Mouse (Mus musculus) forebrain, embryonic 14.5 days (tissue): ENCODE measurements around the gene Mlip. TPM values are rescaled to one million over a fixed set of nuclear protein-coding genes. Genes with fewer than 3 reads are reported as not detected.
"Not testable (repeated sequence)": the region's sequence is repeated elsewhere in the genome, so short reads cannot be mapped to it uniquely, and the experiment has no call there.

Source experiments
- ATAC-seq: fragments of 200-750 bp; cut with Nextera tagmentation; 2 replicates; pipeline ENCODE4 v1.8.0; 2017; ENCODE audit warnings: mild to moderate bottlenecking, moderate library complexity
- DNase-seq: peaks from one replicate; pipeline ENCODE4 v3.0.0-alpha.2; 2015; ENCODE audit warnings: low spot score
- H3K27ac ChIP-seq: fragments of 300-500 bp; sonication (generic); 2 replicates; pipeline ENCODE4 v1.5.1; 2014; ENCODE audit warnings: low read depth, mild to moderate bottlenecking, control low read depth, low read length, moderate library complexity
- H3K27me3 ChIP-seq: fragments of 300-500 bp; sonication (generic); replicated peaks from 2 replicates; pipeline ENCODE4 v1.6.1; 2014; ENCODE audit warnings: low read length, control low read depth, mixed read lengths; ENCODE audit not compliant: control insufficient read depth, insufficient read depth
- H3K36me3 ChIP-seq: fragments of 300-500 bp; sonication (generic); 2 replicates; pipeline ENCODE4 v1.6.1; 2014; ENCODE audit warnings: low read length, control low read depth; ENCODE audit not compliant: control insufficient read depth, insufficient read depth
- H3K4me1 ChIP-seq: fragments of 300-500 bp; sonication (generic); 2 replicates; pipeline ENCODE4 v1.6.1; 2014; ENCODE audit warnings: antibody characterized with exemption, low read length, control low read depth; ENCODE audit not compliant: control insufficient read depth, insufficient read depth
- H3K4me2 ChIP-seq: fragments of 300-500 bp; sonication (generic); 2 replicates; pipeline ENCODE4 v1.6.1; 2014; ENCODE audit warnings: mild to moderate bottlenecking, control low read depth, low read length
- H3K4me3 ChIP-seq: fragments of 300-500 bp; sonication (generic); 2 replicates; pipeline ENCODE4 v1.5.1; 2014; ENCODE audit warnings: low read depth, low read length, control low read depth
- H3K9ac ChIP-seq: fragments of 300-500 bp; sonication (generic); 2 replicates; pipeline ENCODE4 v1.6.1; 2014; ENCODE audit warnings: mild to moderate bottlenecking, low read length, control low read depth, moderate library complexity
- H3K9me3 ChIP-seq: fragments of 300-500 bp; sonication (generic); replicated peaks from 2 replicates; pipeline ENCODE4 v1.6.1; 2016; ENCODE audit warnings: low read length, control low read depth, mixed read lengths; ENCODE audit not compliant: control insufficient read depth
- WGBS: fragments of 180-500 bp; shearing (Covaris S2); extraction: QIAGEN DNeasy Blood & Tissue Kit; methylation state at CpG from one replicate; pipeline ENCODE4 v1.1.7; 2014; 5-methylcytosine and 5-hydroxymethylcytosine counted together
- polyA plus RNA-seq: library from polyadenylated mRNA; unstranded; fragments of >200 nt; fragmentation: Nextera tagmentation; extraction: Ambion mirVana; gene quantifications from 2 replicates; pipeline ENCODE4 v1.2.1, GENCODE M21; 2014

Mlip gene
- polyA plus RNA-seq, 1 experiment from 2014 or later = 1.3 TPM

DNA sequence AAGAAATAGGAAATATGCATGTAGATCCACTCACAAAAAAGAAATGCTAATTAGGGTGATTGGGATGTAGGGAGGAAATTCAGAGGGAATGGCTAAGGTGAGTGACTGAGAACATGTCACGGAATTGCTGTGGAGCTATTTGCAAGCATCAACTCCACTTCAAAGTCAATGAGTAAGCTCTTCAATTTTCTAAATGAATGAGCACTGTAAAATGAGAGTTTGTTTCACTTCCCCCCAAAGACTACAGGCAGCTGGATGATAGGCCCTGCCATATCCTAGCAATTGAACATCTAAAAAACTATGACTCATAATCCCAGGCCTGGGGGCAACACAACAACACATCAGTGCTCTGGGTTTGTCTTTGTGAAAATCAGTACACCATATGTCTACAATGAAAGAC lies 233.0 kb downstream of the Mlip start:
- no peak overlapping the region for H3K9ac ChIP-seq
- H3K9me3 ChIP-seq = no peaks in the 10 kb centered on the region
- no peak overlapping the region for H3K27ac ChIP-seq
- WGBS = 91% methylated on average over 1 of the region's 1 CpGs
- no peak overlapping the region for H3K4me3 ChIP-seq
- H3K36me3 ChIP-seq = no peaks in the 10 kb centered on the region
- no peak overlapping the region for H3K4me2 ChIP-seq
- H3K27me3 ChIP-seq = no peaks in the 10 kb centered on the region
- no peaks in the 10 kb centered on the region for H3K4me1 ChIP-seq
- ATAC-seq (no peak), DNase-seq (no peak)

DNA sequence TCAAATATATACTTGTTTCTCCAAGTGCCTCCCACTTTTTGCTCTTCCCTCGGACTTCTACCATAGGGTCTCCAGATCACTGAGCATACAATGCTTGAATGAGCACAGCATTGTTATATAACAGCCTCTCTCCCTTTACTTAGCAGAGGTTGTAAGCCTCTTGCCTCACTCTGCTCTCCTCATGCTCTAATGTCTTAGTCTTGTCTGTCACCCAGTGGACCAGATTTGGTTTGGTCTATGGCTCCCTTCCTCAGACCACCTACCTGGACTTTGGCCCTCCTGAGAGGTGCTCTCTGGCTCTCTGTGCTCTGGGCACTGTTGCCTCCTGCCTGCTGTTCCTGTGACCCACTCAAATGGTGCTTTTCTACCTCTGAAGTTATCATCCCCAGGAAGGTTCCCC lies 255.9 kb downstream of the Mlip start:
- no peaks in the 10 kb centered on the region for H3K36me3 ChIP-seq
- no peak overlapping the region for H3K4me2 ChIP-seq
- no peaks in the 10 kb centered on the region for H3K9me3 ChIP-seq
- H3K4me1 ChIP-seq = no peaks in the 10 kb centered on the region
- no peak overlapping the region for H3K9ac ChIP-seq
- DNase-seq (no peak), ATAC-seq (no peak)
- 62% methylated on average over 1 of the region's 1 CpGs for WGBS
- H3K4me3 ChIP-seq = no peak overlapping the region
- H3K27ac ChIP-seq = no peak overlapping the region
- H3K27me3 ChIP-seq = no peaks in the 10 kb centered on the region

DNA sequence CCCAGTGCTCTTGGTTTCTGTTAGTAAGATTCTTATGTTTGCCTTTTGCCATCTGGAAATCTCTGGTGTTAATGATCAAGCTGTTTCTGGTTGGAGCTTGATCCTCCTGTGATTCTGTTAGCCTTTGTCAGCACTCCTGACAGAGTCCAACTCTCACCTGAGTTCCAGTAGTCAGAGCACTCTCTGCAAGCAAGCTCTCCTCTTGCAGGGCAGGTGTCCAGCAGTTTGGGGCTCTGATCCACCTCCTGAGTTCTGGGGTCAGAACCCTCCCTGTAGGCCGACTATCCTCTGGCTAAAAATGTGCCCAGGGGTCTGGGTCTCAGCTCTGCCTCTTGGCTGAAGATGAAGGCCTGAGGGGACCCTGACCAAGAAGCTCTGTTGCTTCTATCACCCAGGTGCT lies 269.5 kb downstream of the Mlip start:
- not testable (repeated sequence) for DNase-seq, H3K9me3 ChIP-seq, H3K4me2 ChIP-seq, H3K27ac ChIP-seq, H3K9ac ChIP-seq, H3K36me3 ChIP-seq, H3K4me1 ChIP-seq, H3K4me3 ChIP-seq, H3K27me3 ChIP-seq, ATAC-seq
- 81% methylated on average over 1 of the region's 1 CpGs for WGBS

DNA sequence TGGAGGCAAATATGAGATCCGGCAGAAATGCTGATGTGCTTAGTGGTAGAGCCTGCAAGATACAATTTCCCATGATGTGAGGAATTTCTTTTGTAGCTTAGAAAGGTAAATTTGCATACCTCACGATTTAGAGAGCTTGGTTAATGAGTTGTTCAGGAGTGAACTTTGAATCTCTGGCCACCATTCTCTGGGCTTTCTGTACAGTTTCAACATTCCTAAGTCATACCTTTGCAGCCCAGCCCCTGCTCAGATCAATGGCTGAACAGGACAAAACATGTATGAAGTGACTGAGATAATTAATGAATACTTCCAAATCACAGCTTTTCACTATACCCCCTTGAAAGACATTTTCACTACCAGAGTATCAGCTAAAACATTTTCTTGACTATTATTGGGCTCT lies 281.1 kb downstream of the Mlip start:
- 77% methylated on average over 2 of the region's 2 CpGs for WGBS
- H3K9me3 ChIP-seq = no peaks in the 10 kb centered on the region
- no peak overlapping the region for H3K4me3 ChIP-seq

DNA sequence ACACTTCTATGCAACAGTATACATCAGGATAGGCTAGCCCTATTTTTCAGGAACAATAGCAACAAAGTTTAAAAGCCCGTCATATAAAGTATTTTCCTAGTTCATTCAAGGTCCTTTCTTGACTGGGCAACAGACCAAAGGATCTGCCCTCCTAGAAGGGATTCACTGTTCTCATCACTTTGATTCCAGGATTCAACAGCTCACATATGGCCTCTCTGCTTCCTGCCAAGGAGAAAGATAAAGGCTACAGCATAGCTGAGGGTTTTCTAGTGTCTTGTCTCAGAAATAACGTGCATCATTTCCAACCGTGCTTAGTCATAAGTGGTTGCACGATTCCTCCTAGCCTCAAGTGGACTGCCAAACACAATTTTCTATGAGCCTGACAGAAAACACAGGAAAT lies 296.2 kb downstream of the Mlip start:
- no peaks in the 10 kb centered on the region for H3K9me3 ChIP-seq
- no peaks in the 10 kb centered on the region for H3K36me3 ChIP-seq
- no peaks in the 10 kb centered on the region for H3K4me1 ChIP-seq
- 87% methylated on average over 4 of the region's 4 CpGs for WGBS
- H3K4me3 ChIP-seq = no peak overlapping the region
- H3K27ac ChIP-seq = no peak overlapping the region
- H3K27me3 ChIP-seq = no peaks in the 10 kb centered on the region
- no peak overlapping the region for H3K4me2 ChIP-seq
- DNase-seq (no peak), ATAC-seq (no peak)
- H3K9ac ChIP-seq = no peak overlapping the region

More for the DNA sequence above, 281.1 kb downstream of the Mlip start:
- no peak overlapping the region for H3K9ac ChIP-seq
- H3K4me1 ChIP-seq = no peaks in the 10 kb centered on the region
- H3K36me3 ChIP-seq = no peaks in the 10 kb centered on the region
- no peaks in the 10 kb centered on the region for H3K27me3 ChIP-seq
- no peak overlapping the region for H3K4me2 ChIP-seq
- no peak overlapping the region for H3K27ac ChIP-seq
- DNase-seq (no peak), ATAC-seq (no peak)

DNA sequence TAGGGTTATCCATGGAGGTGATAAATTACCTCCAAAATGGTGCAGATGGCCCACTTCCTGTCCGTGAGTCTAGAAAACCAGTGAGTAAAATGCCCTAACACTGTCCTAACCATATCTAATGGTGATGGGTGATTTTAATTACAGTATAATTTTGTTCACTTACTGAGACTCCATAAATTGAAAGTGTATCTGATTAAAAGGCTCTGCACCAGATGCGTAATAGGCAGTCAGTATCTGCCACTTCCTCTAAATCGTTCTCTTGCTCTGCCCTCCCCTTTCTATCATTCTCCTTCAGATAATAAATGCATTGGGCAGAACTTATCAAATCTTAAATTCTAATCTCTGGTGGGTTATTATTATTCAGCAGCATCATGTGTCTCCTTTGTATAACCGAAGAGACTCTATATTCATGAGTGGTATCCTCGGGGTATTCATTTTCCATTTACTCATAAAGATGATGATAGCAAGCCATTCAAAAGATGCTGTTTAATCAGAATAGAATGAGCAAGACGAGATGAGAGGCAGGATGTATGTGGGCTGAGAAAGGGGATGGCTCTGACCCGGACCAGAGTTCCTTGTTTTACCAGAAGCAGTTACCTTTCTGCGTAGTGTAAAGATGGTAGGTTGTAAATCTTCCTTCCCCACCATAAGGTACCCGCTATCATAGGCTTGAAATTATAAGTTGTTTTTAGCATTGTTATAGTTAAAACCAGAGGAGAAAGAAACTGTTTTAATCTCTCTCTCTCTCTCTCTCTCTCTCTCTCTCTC lies 298.2 kb downstream of the Mlip start:
- H3K4me2 ChIP-seq = no peak overlapping the region
- ATAC-seq (no peak), DNase-seq (no peak)
- WGBS = 85% methylated on average over 9 of the region's 9 CpGs
- H3K4me3 ChIP-seq = no peak overlapping the region
- no peaks in the 10 kb centered on the region for H3K9me3 ChIP-seq
- no peaks in the 10 kb centered on the region for H3K27me3 ChIP-seq
- H3K36me3 ChIP-seq = no peaks in the 10 kb centered on the region
- no peak overlapping the region for H3K9ac ChIP-seq
- no peak overlapping the region for H3K27ac ChIP-seq
- H3K4me1 ChIP-seq = no peaks in the 10 kb centered on the region

Other genes starting within 250 kb of the Mlip start
- 8.2 and 10.6 TPM in 2 replicates for gene Lrrc1, start 191.9 kb upstream of the Mlip start, polyA plus RNA-seq